Mouse (Mus musculus) testis, adult 2 months (tissue): ENCODE results near the gene Hdac7.

ENCODE experiments used
- CTCF ChIP-seq: fragments of 200-500 bp; IDR thresholded peaks from 2 replicates; pipeline ENCODE4 v1.5.1; 2012; ENCODE audit warnings: low read depth, mild to moderate bottlenecking, inconsistent platforms, low read length, moderate library complexity; ENCODE audit not compliant: control insufficient read depth, insufficient read depth, insufficient replicate concordance
- POLR2A ChIP-seq: fragments of 200-500 bp; IDR thresholded peaks from 2 replicates; pipeline ENCODE4 v1.6.1; 2012; ENCODE audit warnings: low read depth, mild to moderate bottlenecking, inconsistent platforms, low read length, moderate library complexity; ENCODE audit not compliant: control insufficient read depth

- no peak for TF ChIP-seq CTCF
- TF ChIP-seq POLR2A, result no peak
Measured at GRCm38 (mm10) chr15:97815254-97815653, 29.0 kb downstream of the Hdac7 start.
